Mouse (Mus musculus): ENCODE measurements around the gene Nhlrc3. TPM values are rescaled to one million over a fixed set of nuclear protein-coding genes. Genes with fewer than 3 reads are reported as not detected.

Nhlrc3 gene
- polyA plus RNA-seq (2014; fragmentation: Illumina TruSeq; extraction: RNeasy Lipid Tissue Mini Kit (QIAGEN cat#74804); ENCODE audit: insufficient read depth, low read depth, low replicate concordance) = 4.9 TPM

GRCm38 (mm10) chr3:53463046-53463764 is at the start of gene Nhlrc3, which contains the start of gene Proser1:
TSS of gene Nhlrc3 (minus strand) at chr3:53463332.
TSS of gene Proser1 (plus strand) at chr3:53463666.

GRCm38 (mm10) chr3:53488353-53488752 is 25.2 kb upstream of the Nhlrc3 start, which contains the start of gene Stoml3:
TSS of gene Stoml3 (plus strand) at chr3:53488653.

Other genes with a start within 250 kb of the Nhlrc3 start
- gene Proser1, start 334 bp upstream of the Nhlrc3 start, polyA plus RNA-seq (2014; fragmentation: Illumina TruSeq; extraction: RNeasy Lipid Tissue Mini Kit (QIAGEN cat#74804); ENCODE audit: insufficient read depth, low read depth, low replicate concordance) = 3.8 TPM
- not detected for gene Stoml3, start 25.3 kb upstream of the Nhlrc3 start, polyA plus RNA-seq (2014; fragmentation: Illumina TruSeq; extraction: RNeasy Lipid Tissue Mini Kit (QIAGEN cat#74804); ENCODE audit: insufficient read depth, low read depth, low replicate concordance)
- gene Frem2, start 194.0 kb upstream of the Nhlrc3 start, polyA plus RNA-seq (2014; fragmentation: Illumina TruSeq; extraction: RNeasy Lipid Tissue Mini Kit (QIAGEN cat#74804); ENCODE audit: insufficient read depth, low read depth, low replicate concordance) = 0.09 TPM

Data from lung, adult 10 weeks (tissue).